Mouse (Mus musculus) midbrain, postnatal 0 days (tissue): ENCODE measurements at regions not wholly inside any gene's neighbourhood (a gene's known extent, or its start where the extent isn't known, plus 50 kb on each side); places are given as distances from the start of the nearest gene placed in this dataset.

Experiments
- ATAC-seq: fragments of 200-750 bp; cut with Nextera tagmentation; 2 replicates; pipeline ENCODE4 v1.8.0; 2017; ENCODE audit warnings: moderate number of reproducible peaks, mild to moderate bottlenecking, moderate TSS enrichment, moderate library complexity; ENCODE audit not compliant: low FRiP score
- DNase-seq: peaks from one replicate; pipeline ENCODE4 v3.0.0-alpha.2; 2015; ENCODE audit warnings: low spot score
- H3K27ac ChIP-seq: fragments of 300-500 bp; sonication (generic); 2 replicates; pipeline ENCODE4 v1.5.1; 2014; ENCODE audit warnings: low read depth, mild to moderate bottlenecking, low read length, mixed read lengths
- H3K27me3 ChIP-seq: fragments of 300-500 bp; sonication (generic); 2 replicates; pipeline ENCODE4 v1.6.1; 2014; ENCODE audit warnings: low read length, control low read depth, mixed read lengths; ENCODE audit not compliant: insufficient read depth
- H3K36me3 ChIP-seq: fragments of 300-500 bp; sonication (generic); 2 replicates; pipeline ENCODE4 v1.6.1; 2014; ENCODE audit warnings: low read length, control low read depth, mixed read lengths; ENCODE audit not compliant: insufficient read depth
- H3K4me1 ChIP-seq: fragments of 300-500 bp; sonication (generic); 2 replicates; pipeline ENCODE4 v1.6.1; 2014; ENCODE audit warnings: mild to moderate bottlenecking, control low read depth, antibody characterized with exemption, low read length, mixed read lengths; ENCODE audit not compliant: insufficient read depth
- H3K4me2 ChIP-seq: fragments of 300-500 bp; sonication (generic); 2 replicates; pipeline ENCODE4 v1.6.1; 2014; ENCODE audit warnings: low read depth, mild to moderate bottlenecking, low read length, mixed read lengths; ENCODE audit not compliant: poor library complexity, severe bottlenecking
- H3K4me3 ChIP-seq: fragments of 300-500 bp; sonication (generic); 2 replicates; pipeline ENCODE4 v1.5.1; 2014; ENCODE audit warnings: low read depth, mild to moderate bottlenecking, low read length, moderate library complexity
- H3K9ac ChIP-seq: fragments of 300-500 bp; sonication (generic); replicated peaks from 2 replicates; pipeline ENCODE4 v1.6.1; 2014; ENCODE audit warnings: mild to moderate bottlenecking, low read length, moderate library complexity, mixed read lengths; ENCODE audit not compliant: poor library complexity, severe bottlenecking
- H3K9me3 ChIP-seq: fragments of 300-500 bp; sonication (generic); 2 replicates; pipeline ENCODE4 v1.6.1; 2016; ENCODE audit warnings: low read length, control low read depth
- CTCF ChIP-seq: IDR thresholded peaks from 2 replicates; pipeline ENCODE4 v1.5.1; 2016; ENCODE audit warnings: antibody characterized with exemption, mild to moderate bottlenecking
- WGBS: fragments of 180-500 bp; shearing (Covaris S2); extraction: QIAGEN DNeasy Blood & Tissue Kit; methylation state at CpG from one replicate; pipeline ENCODE4 v1.1.7; 2014; 5-methylcytosine and 5-hydroxymethylcytosine counted together

DNA sequence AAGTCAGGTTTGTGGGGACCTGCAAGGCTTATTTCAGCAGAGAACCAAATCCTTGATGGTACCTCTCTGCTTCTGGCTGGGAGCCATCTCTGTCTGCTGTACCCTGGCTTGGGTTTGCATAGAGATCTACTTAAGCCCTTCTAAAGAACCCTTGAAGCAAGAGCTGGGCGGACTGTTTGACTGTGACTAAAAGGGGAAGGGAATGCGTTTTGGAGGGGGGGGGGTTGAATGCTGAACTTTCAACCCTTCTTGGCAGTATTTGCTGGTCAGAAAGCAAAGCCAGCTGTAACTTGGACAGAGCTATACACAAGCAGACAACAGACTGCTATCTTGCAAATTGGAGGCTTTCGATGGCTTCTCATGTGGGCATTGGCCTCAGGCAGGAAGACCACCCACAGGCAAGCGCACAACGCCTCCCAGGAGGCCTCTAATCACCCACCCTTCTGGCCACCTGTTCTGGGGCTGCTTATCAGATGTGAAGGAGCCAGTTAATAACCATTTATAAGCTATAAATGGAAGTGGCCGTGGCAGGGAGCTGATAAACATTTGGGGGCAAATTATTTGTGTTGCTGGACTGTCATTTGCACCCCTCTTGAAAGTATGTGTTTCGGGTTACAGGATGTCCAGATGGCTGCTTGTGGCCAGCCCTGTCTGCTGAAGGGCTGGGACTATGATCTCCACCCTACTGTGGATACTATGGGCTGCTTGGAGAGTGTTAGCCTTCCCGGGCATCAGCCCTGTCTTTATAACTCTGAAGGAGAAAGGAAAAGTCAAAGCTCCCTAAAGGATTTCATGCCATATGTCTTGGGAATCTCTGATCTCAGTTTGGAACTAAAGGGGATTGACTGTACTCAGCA lies 95.5 kb upstream of the Ercc6l2 start:
- DNase-seq, result peak; percentile 66
- 26% methylated on average over 8 of the region's 8 CpGs for WGBS

DNA sequence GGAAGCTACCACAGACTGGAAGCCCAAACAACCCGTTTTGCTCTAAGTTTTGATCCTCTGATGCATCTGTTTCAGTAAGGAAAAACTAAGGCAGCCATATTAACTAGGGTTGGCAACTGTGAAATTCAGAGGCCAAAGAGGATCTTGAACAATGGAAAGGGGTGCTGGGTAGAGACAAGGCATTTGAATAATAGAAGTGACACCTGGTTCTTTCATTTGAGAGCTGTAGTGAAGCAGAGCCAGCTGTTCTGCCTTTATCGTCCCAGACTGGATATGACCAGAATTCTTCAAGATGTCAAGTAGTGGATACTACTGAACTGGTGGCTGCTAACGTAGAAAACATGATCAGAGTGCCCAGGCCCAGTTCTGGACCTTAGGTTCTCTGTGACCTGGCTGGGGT lies 94.4 kb upstream of the Ercc6l2 start:
- no peak for ATAC-seq
- Histone ChIP-seq H3K4me2 (no peak overlapping the region), H3K9me3 (no peaks in the 10 kb centered on the region), H3K4me3 (no peak overlapping the region), H3K9ac (no peak overlapping the region), H3K27ac (no peak overlapping the region), H3K4me1 (no peaks in the 10 kb centered on the region), H3K36me3 (no peaks in the 10 kb centered on the region), H3K27me3 (no peaks in the 10 kb centered on the region)
- DNase-seq, result no peak
- TF ChIP-seq CTCF, result no peak
- 53% methylated on average over 3 of the region's 3 CpGs for WGBS

More for the DNA sequence above, 95.5 kb upstream of the Ercc6l2 start:
- Histone ChIP-seq H3K36me3 (no peaks in the 10 kb centered on the region), H3K27ac (no peak overlapping the region), H3K4me3 (no peak overlapping the region), H3K4me1 (no peaks in the 10 kb centered on the region), H3K27me3 (no peaks in the 10 kb centered on the region), H3K4me2 (no peak overlapping the region), H3K9me3 (no peaks in the 10 kb centered on the region), H3K9ac (no peak overlapping the region)
- 0 out of 2 replicates have a peak, but pooled peaks have one; percentile 44 for ATAC-seq
- no peak for TF ChIP-seq CTCF

DNA sequence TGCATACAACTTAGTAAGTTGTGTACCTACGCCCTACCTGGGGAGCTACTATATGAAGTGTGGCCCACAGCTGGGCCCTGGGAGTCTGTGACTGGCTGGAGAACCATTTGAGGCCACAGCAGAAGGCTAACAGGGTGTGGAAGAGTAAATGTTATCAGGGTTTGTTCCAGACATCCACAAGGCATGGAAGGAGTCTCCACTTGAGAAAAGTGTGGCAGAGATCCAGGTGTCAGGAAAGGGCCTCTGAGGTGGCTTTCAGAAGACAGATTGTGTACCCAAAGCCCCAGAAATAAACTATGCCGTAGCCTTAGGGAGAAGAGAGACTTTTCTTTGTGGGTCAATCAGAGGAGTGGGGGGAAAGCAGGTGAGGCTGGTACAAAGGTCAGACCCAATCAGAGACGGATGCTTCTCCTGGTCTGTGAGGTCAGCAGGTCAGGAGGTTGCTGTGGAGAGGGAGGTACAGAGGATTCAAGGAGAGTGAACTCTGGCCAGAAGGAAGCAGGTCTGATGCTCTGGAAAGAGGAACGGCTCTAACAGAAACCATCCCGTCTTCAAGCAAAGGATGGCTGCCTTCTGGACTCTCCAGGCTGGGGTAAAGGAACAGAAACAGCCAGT lies 93.9 kb upstream of the Ercc6l2 start:
- TF ChIP-seq CTCF, result no peak
- Histone ChIP-seq H3K4me2 (no peak overlapping the region), H3K36me3 (no peaks in the 10 kb centered on the region), H3K4me1 (no peaks in the 10 kb centered on the region), H3K9me3 (no peaks in the 10 kb centered on the region), H3K27me3 (no peaks in the 10 kb centered on the region), H3K4me3 (no peak overlapping the region), H3K27ac (no peak overlapping the region), H3K9ac (no peak overlapping the region)
- 84% methylated on average over 5 of the region's 5 CpGs for WGBS
- no peak for ATAC-seq
- DNase-seq, result no peak

DNA sequence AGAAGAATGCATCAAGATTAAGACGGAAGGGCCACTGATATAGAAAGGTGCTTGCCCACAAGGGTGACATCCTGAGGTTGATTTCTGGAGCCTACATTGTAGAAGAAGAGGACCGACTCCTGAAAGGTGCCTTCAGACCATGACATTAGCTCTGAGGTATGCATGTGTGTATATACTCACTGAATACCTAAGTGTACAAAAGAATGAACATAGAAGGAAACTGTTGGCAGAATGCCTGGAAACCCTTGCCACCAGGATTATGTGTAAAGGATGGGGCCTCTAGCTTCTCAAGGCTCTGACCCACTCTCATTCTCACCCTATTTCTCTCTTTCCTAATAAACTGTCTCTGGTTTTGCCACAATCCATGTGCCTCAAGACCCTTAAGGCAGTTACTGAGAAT lies 90.7 kb upstream of the Ercc6l2 start:
- no peak overlapping the region for H3K27ac ChIP-seq
- 83% methylated on average over 2 of the region's 2 CpGs for WGBS
- H3K4me1 ChIP-seq, result no peaks in the 10 kb centered on the region
- no peaks in the 10 kb centered on the region for H3K9me3 ChIP-seq
- DNase-seq, result no peak
- H3K27me3 ChIP-seq, result no peaks in the 10 kb centered on the region
- no peak overlapping the region for H3K9ac ChIP-seq
- no peaks in the 10 kb centered on the region for H3K36me3 ChIP-seq
- TF ChIP-seq CTCF, result no peak
- no peak for ATAC-seq
- no peak overlapping the region for H3K4me2 ChIP-seq
- no peak overlapping the region for H3K4me3 ChIP-seq

DNA sequence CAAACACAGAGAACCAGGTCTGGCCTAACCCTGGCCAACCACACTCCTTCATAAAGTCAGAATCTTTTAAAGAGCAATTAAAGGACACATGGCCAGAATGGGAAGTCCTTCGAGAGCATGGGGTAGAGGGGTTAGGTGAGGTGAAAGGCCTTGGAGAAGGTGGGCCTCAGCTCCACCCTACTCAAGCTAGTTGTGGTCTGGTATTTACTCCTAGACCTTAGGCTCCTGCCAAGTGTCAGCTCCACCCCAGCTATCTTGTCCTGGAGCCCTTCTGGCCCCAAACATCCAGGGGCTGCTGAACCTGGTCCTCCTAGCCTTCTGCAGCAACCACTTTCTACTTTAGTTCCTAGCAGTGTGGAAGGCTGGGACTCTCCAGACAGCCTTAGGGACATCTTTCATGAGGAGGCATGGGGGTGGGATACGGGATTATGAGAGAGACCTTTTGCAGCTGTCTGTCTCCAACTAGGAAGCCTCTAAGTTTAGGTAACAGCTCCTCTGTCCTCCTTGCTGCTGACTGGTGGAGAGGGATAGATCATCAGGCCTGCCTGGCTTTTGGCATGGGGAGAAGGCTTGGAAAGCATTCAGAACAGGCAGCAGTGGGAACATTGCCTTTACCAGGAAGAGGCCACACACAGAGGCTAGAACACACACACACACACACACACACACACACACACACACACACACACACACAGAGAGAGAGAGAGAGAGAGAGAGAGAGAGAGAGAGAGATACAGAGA lies 90.0 kb upstream of the Ercc6l2 start:
- DNase-seq, result peak; percentile 41

More for the DNA sequence above, 90.0 kb upstream of the Ercc6l2 start:
- Histone ChIP-seq H3K9ac (no peak overlapping the region), H3K27ac (no peak overlapping the region), H3K36me3 (no peaks in the 10 kb centered on the region), H3K27me3 (no peaks in the 10 kb centered on the region), H3K4me3 (no peak overlapping the region), H3K4me2 (no peak overlapping the region), H3K4me1 (no peaks in the 10 kb centered on the region), H3K9me3 (no peaks in the 10 kb centered on the region)
- no peak for ATAC-seq
- no peak for TF ChIP-seq CTCF
- 69% methylated on average over 2 of the region's 2 CpGs for WGBS
